Mouse (Mus musculus) heart, postnatal 0 days (tissue): ENCODE measurements around the gene Fut8. TPM values are rescaled to one million over a fixed set of nuclear protein-coding genes. Genes with fewer than 3 reads are reported as not detected.

Source experiments
- ATAC-seq: fragments of 200-750 bp; cut with Nextera tagmentation; 2 replicates; pipeline ENCODE4 v1.8.0; 2017; ENCODE audit warnings: low read depth, moderate number of reproducible peaks, moderate library complexity; ENCODE audit not compliant: insufficient read depth
- DNase-seq: peaks from one replicate; pipeline ENCODE4 v3.0.0-alpha.2; 2016; ENCODE audit warnings: low spot score
- H3K27ac ChIP-seq: fragments of 300-500 bp; sonication (generic); 2 replicates; pipeline ENCODE4 v1.5.1; 2014; ENCODE audit warnings: low read depth, mild to moderate bottlenecking
- H3K27me3 ChIP-seq: fragments of 300-500 bp; sonication (generic); 2 replicates; pipeline ENCODE4 v1.6.1; 2014; ENCODE audit warnings: low read length, mixed read lengths; ENCODE audit not compliant: control insufficient read depth, insufficient read depth
- H3K36me3 ChIP-seq: fragments of 300-500 bp; sonication (generic); replicated peaks from 2 replicates; pipeline ENCODE4 v1.6.1; 2014; ENCODE audit warnings: low read length, mixed read lengths; ENCODE audit not compliant: control insufficient read depth, insufficient read depth
- H3K4me1 ChIP-seq: fragments of 300-500 bp; sonication (generic); 2 replicates; pipeline ENCODE4 v1.6.1; 2014; ENCODE audit warnings: antibody characterized with exemption; ENCODE audit not compliant: control insufficient read depth, insufficient read depth
- H3K4me2 ChIP-seq: fragments of 300-500 bp; sonication (generic); 2 replicates; pipeline ENCODE4 v1.6.1; 2014; ENCODE audit warnings: low read depth, mild to moderate bottlenecking, low read length, moderate library complexity
- H3K4me3 ChIP-seq: fragments of 300-500 bp; sonication (generic); 2 replicates; pipeline ENCODE4 v1.5.1; 2014; ENCODE audit warnings: low read depth, low read length
- H3K9ac ChIP-seq: fragments of 300-500 bp; sonication (generic); replicated peaks from 2 replicates; pipeline ENCODE4 v1.6.1; 2014; ENCODE audit warnings: low read depth, low read length, mixed read lengths
- H3K9me3 ChIP-seq: fragments of 300-500 bp; sonication (generic); replicated peaks from 2 replicates; pipeline ENCODE4 v1.6.1; 2016; ENCODE audit warnings: low read length; ENCODE audit not compliant: control insufficient read depth
- CTCF ChIP-seq: IDR thresholded peaks from 2 replicates; pipeline ENCODE4 v1.5.1; 2016; ENCODE audit warnings: antibody characterized with exemption, control low read depth, low read depth
- EP300 ChIP-seq: IDR thresholded peaks from 2 replicates; pipeline ENCODE4 v1.6.1; 2016; ENCODE audit warnings: antibody characterized with exemption, low read depth
- whole genome bisulfite sequencing: fragments of 180-500 bp; shearing (Covaris S2); extraction: QIAGEN DNeasy Blood & Tissue Kit; methylation state at CpG from one replicate; pipeline ENCODE4 v1.1.7; 2014; 5-methylcytosine and 5-hydroxymethylcytosine counted together
- polyA plus RNA-seq: library from polyadenylated mRNA; unstranded; fragments of >200 nt; fragmentation: Nextera tagmentation; extraction: Ambion mirVana; gene quantifications from 2 replicates; pipeline ENCODE4 v1.2.1, GENCODE M21; 2015
- total RNA-seq: library from RNA; depleted of rRNA; stranded (reverse); fragments of >200 nt; gene quantifications from 2 replicates; pipeline ENCODE4 v1.2.3, GENCODE M21; 2014; ENCODE audit warnings: low replicate concordance

The Fut8 gene
- total and polyA plus RNA-seq, 2 experiments from 2014 or later, result 11.1 to 20.2 TPM

GRCm38 (mm10) chr12:77211695-77212208 is 26.2 kb upstream of the Fut8 start:
- H3K4me1 ChIP-seq, result peaks cover 4% of the 10 kb centered on the region; the same call in 1 of the 2 replicates
- no peaks in the 10 kb centered on the region for H3K36me3 ChIP-seq
- no peaks in the 10 kb centered on the region for H3K27me3 ChIP-seq
- DNase-seq (no peak), ATAC-seq (no peak)
- WGBS, result 79% methylated on average over 7 of the region's 7 CpGs
- H3K9me3 ChIP-seq, result no peaks in the 10 kb centered on the region
- no peak overlapping the region for H3K4me3 ChIP-seq
- TF ChIP-seq EP300, result no peak
- TF ChIP-seq CTCF, result no peak
- H3K4me2 ChIP-seq, result no peak overlapping the region
- no peak overlapping the region for H3K27ac ChIP-seq
- H3K9ac ChIP-seq, result no peak overlapping the region

GRCm38 (mm10) chr12:77213896-77214564 is 23.9 kb upstream of the Fut8 start:
- WGBS, result 65% methylated on average over 6 of the region's 6 CpGs
- Histone ChIP-seq H3K4me2 (no peak overlapping the region), H3K4me3 (no peak overlapping the region), H3K27ac (no peak overlapping the region), H3K36me3 (no peaks in the 10 kb centered on the region), H3K4me1 (peaks cover 5% of the 10 kb centered on the region; the same call in 1 of the 2 replicates), H3K9ac (no peak overlapping the region), H3K9me3 (no peaks in the 10 kb centered on the region), H3K27me3 (no peaks in the 10 kb centered on the region)
- no peak for TF ChIP-seq CTCF
- no peak for TF ChIP-seq EP300
- ATAC-seq (no peak), DNase-seq (no peak)

- H3K4me3 ChIP-seq, result no peak overlapping the region
- no peak overlapping the region for H3K4me2 ChIP-seq
- H3K36me3 ChIP-seq, result no peaks in the 10 kb centered on the region
- no peak for DNase-seq
- no peaks in the 10 kb centered on the region for H3K27me3 ChIP-seq
- no peak overlapping the region for H3K27ac ChIP-seq
- H3K9me3 ChIP-seq, result no peaks in the 10 kb centered on the region
- peaks cover 5% of the 10 kb centered on the region; the same call in 1 of the 2 replicates for H3K4me1 ChIP-seq
- 90% methylated on average over 3 of the region's 3 CpGs for WGBS
- H3K9ac ChIP-seq, result no peak overlapping the region
- TF ChIP-seq EP300 (no peak), CTCF (no peak)
- no peak for ATAC-seq
Observed at GRCm38 (mm10) chr12:77214565-77214909, 23.4 kb upstream of the Fut8 start.

- 26% methylated on average over 11 of the region's 11 CpGs for WGBS
- TF ChIP-seq CTCF, result no peak
- TF ChIP-seq EP300, result no peak
- ATAC-seq, result no peak
- DNase-seq, result no peak
- peak overlapping the region; percentile 35 for H3K4me2 ChIP-seq
- no peak overlapping the region for H3K9ac ChIP-seq
- H3K27ac ChIP-seq, result no peak overlapping the region
- no peak overlapping the region for H3K4me3 ChIP-seq
- H3K36me3 ChIP-seq, result no peaks in the 10 kb centered on the region
- peaks cover 5% of the 10 kb centered on the region; the same call in 1 of the 2 replicates for H3K4me1 ChIP-seq
- H3K27me3 ChIP-seq, result no peaks in the 10 kb centered on the region
- no peaks in the 10 kb centered on the region for H3K9me3 ChIP-seq
Observed at GRCm38 (mm10) chr12:77216511-77217192, 21.3 kb upstream of the Fut8 start.

- Histone ChIP-seq H3K9ac (no peak overlapping the region), H3K4me2 (no peak overlapping the region), H3K4me3 (no peak overlapping the region), H3K27me3 (no peaks in the 10 kb centered on the region), H3K4me1 (peaks cover 5% of the 10 kb centered on the region; the same call in 1 of the 2 replicates), H3K9me3 (no peaks in the 10 kb centered on the region), H3K36me3 (no peaks in the 10 kb centered on the region), H3K27ac (no peak overlapping the region)
- ATAC-seq (no peak), DNase-seq (no peak)
- WGBS, result 64% methylated on average over 5 of the region's 5 CpGs
- TF ChIP-seq CTCF (no peak), EP300 (no peak)
Observed at GRCm38 (mm10) chr12:77220616-77221015, 17.3 kb upstream of the Fut8 start.
